Mouse (Mus musculus) small intestine, adult 2 months (tissue): ENCODE data around the gene Grifin.
A peak's percentile ranks its signal among the peaks of the same experiment; 100 is the strongest.

Experiments
- CTCF ChIP-seq: fragments of 200-500 bp; IDR thresholded peaks from 2 replicates; pipeline ENCODE4 v1.5.1; 2012; ENCODE audit warnings: low read depth, mild to moderate bottlenecking, control low read depth, inconsistent platforms, low read length, moderate library complexity, mixed read lengths; ENCODE audit not compliant: insufficient replicate concordance, insufficient read length; ENCODE audit errors: extremely low read depth
- POLR2A ChIP-seq: fragments of 200-500 bp; IDR thresholded peaks from 2 replicates; pipeline ENCODE4 v1.6.1; 2012; ENCODE audit warnings: low read depth, mild to moderate bottlenecking, control low read depth, inconsistent platforms, low read length, moderate library complexity

DNA sequence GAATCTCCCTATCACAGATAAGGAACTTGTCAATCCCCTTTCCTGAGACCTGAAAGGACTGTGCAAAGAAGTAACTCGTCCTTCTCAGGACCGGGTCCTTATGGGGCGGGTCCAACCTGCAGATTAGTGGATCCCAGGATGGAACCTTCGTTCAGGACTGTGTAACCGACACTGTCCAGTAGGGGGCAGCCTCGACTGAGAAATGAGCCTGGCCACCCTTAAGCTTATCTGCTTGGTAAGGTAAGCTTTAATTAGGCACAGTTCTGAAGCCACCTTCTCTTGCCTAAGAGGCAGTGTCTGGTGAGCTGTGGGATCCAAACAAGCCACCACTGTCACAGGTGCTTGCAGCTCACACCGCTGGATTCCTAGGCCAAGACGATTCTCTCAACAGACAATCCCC, 24.8 kb downstream of the Grifin start:
- TF ChIP-seq POLR2A (no peak), CTCF (peak; percentile 89; the same call in 1 of the 2 replicates)
